ENCODE assay signal across 9 mouse cellular contexts in genomic region chr2:24960910-24961309, GRCm38 (mm10). TPM values are rescaled to one million over a fixed set of nuclear protein-coding genes. Genes with fewer than 3 reads are reported as not detected.
DNase-seq lines count a peak whose midpoint lies in the region; ATAC-seq and TF ChIP-seq lines count a peak whose summit lies in the region.
"Had no signal": no experiment of that assay in that cellular context is flagged by ENCODE, and none has a peak within 500 bp of the region (broad histone marks: within the 10 kb centered on the region; RNA-seq: fewer than 3 reads in every experiment).

No protein-coding gene starts in this region.

- 43% methylated on average over 3 of the region's 3 CpGs for WGBS in forebrain, postnatal 0 days
- WGBS in forebrain, embryonic 13.5 days: 30% methylated on average over 3 of the region's 3 CpGs
- 40% methylated on average over 3 of the region's 3 CpGs for WGBS in forebrain, embryonic 16.5 days

- no peak overlapping the region for H3K4me3 ChIP-seq in forebrain, postnatal 0 days (ENCODE audit: low read depth, low read length)
- no peak overlapping the region for H3K4me3 ChIP-seq in forebrain, embryonic 13.5 days
- H3K4me3 ChIP-seq in embryonic fibroblast, embryonic 13.5 days (ENCODE audit: insufficient read depth, low read length): no peak overlapping the region
- H3K4me3 ChIP-seq in forebrain, embryonic 16.5 days (replicated peaks; ENCODE audit: low read length): no peak overlapping the region
- H3K4me3 ChIP-seq: midbrain, embryonic 12.5 days had no signal

- no peak for DNase-seq in forebrain, postnatal 0 days
- peak; percentile 9 for DNase-seq in right cerebral cortex, postnatal 25 days
- DNase-seq in right cerebral cortex, postnatal 4 days: no peak
- peak; percentile 30 to 52 for DNase-seq in lung, postnatal 4 days
- DNase-seq in thymus, postnatal 36 days: no peak

- H3K9ac ChIP-seq in forebrain, postnatal 0 days: no peak overlapping the region
- no peak overlapping the region for H3K9ac ChIP-seq in forebrain, embryonic 13.5 days
- H3K9ac ChIP-seq in forebrain, embryonic 16.5 days (replicated peaks; ENCODE audit: low read depth, low read length): no peak overlapping the region
- H3K9ac ChIP-seq: midbrain, embryonic 12.5 days had no signal

- H3K4me2 ChIP-seq in forebrain, postnatal 0 days (ENCODE audit: low read depth): no peak overlapping the region
- H3K4me2 ChIP-seq in forebrain, embryonic 13.5 days: no peak overlapping the region
- H3K4me2 ChIP-seq in forebrain, embryonic 16.5 days (ENCODE audit: low read length): no peak overlapping the region
- H3K4me2 ChIP-seq: midbrain, embryonic 12.5 days had no signal

- no peak overlapping the region for H3K27ac ChIP-seq in forebrain, postnatal 0 days (ENCODE audit: low read depth, low read length)
- H3K27ac ChIP-seq in forebrain, embryonic 13.5 days: no peak overlapping the region
- no peak overlapping the region for H3K27ac ChIP-seq in embryonic fibroblast, embryonic 13.5 days (ENCODE audit: insufficient read depth, low read length)
- H3K27ac ChIP-seq in forebrain, embryonic 16.5 days (ENCODE audit: low read length): no peak overlapping the region
- H3K27ac ChIP-seq: midbrain, embryonic 12.5 days had no signal

- ATAC-seq in forebrain, postnatal 0 days: no peak; the same call in 1 of the 2 replicates
- ATAC-seq in forebrain, embryonic 13.5 days: no peak
- ATAC-seq in forebrain, embryonic 16.5 days: no peak

- no peaks in the 10 kb centered on the region for H3K9me3 ChIP-seq in forebrain, postnatal 0 days (ENCODE audit: low read length)
- H3K9me3 ChIP-seq in forebrain, embryonic 13.5 days (replicated peaks): no peaks in the 10 kb centered on the region
- no peaks in the 10 kb centered on the region for H3K9me3 ChIP-seq in forebrain, embryonic 16.5 days (ENCODE audit: control insufficient read depth, low read length)
- H3K9me3 ChIP-seq: midbrain, embryonic 12.5 days had no signal

- peaks cover 43% of the 10 kb centered on the region for H3K36me3 ChIP-seq in forebrain, postnatal 0 days (ENCODE audit: insufficient read depth)
- H3K36me3 ChIP-seq in forebrain, embryonic 13.5 days (ENCODE audit: poor library complexity, severe bottlenecking): peaks cover 58% of the 10 kb centered on the region
- H3K36me3 ChIP-seq in forebrain, embryonic 16.5 days (ENCODE audit: control insufficient read depth, insufficient read depth): peaks cover 24% of the 10 kb centered on the region

- H3K27me3 ChIP-seq in forebrain, postnatal 0 days (ENCODE audit: insufficient read depth, low read length): no peaks in the 10 kb centered on the region
- no peaks in the 10 kb centered on the region for H3K27me3 ChIP-seq in forebrain, embryonic 13.5 days
- H3K27me3 ChIP-seq in forebrain, embryonic 16.5 days (replicated peaks; ENCODE audit: control insufficient read depth, insufficient read depth, low read length): no peaks in the 10 kb centered on the region
- H3K27me3 ChIP-seq: midbrain, embryonic 12.5 days had no signal

- peaks cover 6% of the 10 kb centered on the region; the same call in 1 of the 2 replicates for H3K4me1 ChIP-seq in forebrain, postnatal 0 days (ENCODE audit: insufficient read depth)
- peaks cover 11% of the 10 kb centered on the region for H3K4me1 ChIP-seq in forebrain, embryonic 13.5 days
- H3K4me1 ChIP-seq in embryonic fibroblast, embryonic 13.5 days (ENCODE audit: control insufficient read depth, insufficient read depth, low read length): peaks cover 8% of the 10 kb centered on the region
- H3K4me1 ChIP-seq in forebrain, embryonic 16.5 days (replicated peaks; ENCODE audit: control insufficient read depth, insufficient read depth, low read length): peaks cover 9% of the 10 kb centered on the region

- no peak for TF ChIP-seq POLR2A in embryonic fibroblast, embryonic 13.5 days (IDR thresholded peaks at IDR 0.05; ENCODE audit: low read depth, low read length)

- TF ChIP-seq CTCF in forebrain, postnatal 0 days (IDR thresholded peaks at IDR 0.05; ENCODE audit: low read depth): peak; percentile 67
- peak; percentile 65; the same call in 1 of the 2 replicates for TF ChIP-seq CTCF in embryonic fibroblast, embryonic 13.5 days (IDR thresholded peaks at IDR 0.05; ENCODE audit: borderline replicate concordance, insufficient read depth, low read length)

RNA-seq across cellular contexts. Expression of gene Dph7, which starts 1.3 kb away (rescaled TPM):
- total RNA-seq in forebrain, postnatal 0 days (2014; rRNA removed): 42.9 and 54.0 TPM in 2 replicates
- 40.8 and 45.1 TPM in 2 replicates for polyA plus RNA-seq in forebrain, postnatal 0 days (2015; fragmentation: Nextera tagmentation; extraction: Ambion mirVana)
- 35.5 and 38.8 TPM in 2 replicates for polyA plus RNA-seq in forebrain, embryonic 13.5 days (2015; fragmentation: Nextera tagmentation; extraction: Ambion mirVana)
- 12.5 and 14.8 TPM in 2 replicates for polyA plus RNA-seq in embryonic fibroblast, embryonic 13.5 days (2011; ENCODE audit: insufficient read length, low read depth, missing spikeins)
- polyA plus RNA-seq in forebrain, embryonic 16.5 days (2015; fragmentation: Nextera tagmentation; extraction: Ambion mirVana): 41.5 and 44.9 TPM in 2 replicates

RNA-seq across cellular contexts. Expression of gene Zmynd19, which starts 11.3 kb away (rescaled TPM):
- total RNA-seq in forebrain, postnatal 0 days (2014; rRNA removed): 34.9 and 39.9 TPM in 2 replicates
- polyA plus RNA-seq in forebrain, postnatal 0 days (2015; fragmentation: Nextera tagmentation; extraction: Ambion mirVana): 19.2 and 21.9 TPM in 2 replicates
- polyA plus RNA-seq in forebrain, embryonic 13.5 days (2015; fragmentation: Nextera tagmentation; extraction: Ambion mirVana): 10.2 and 12.1 TPM in 2 replicates
- 24.7 and 28.7 TPM in 2 replicates for polyA plus RNA-seq in embryonic fibroblast, embryonic 13.5 days (2011; ENCODE audit: insufficient read length, low read depth, missing spikeins)
- 16.7 and 20.8 TPM in 2 replicates for polyA plus RNA-seq in forebrain, embryonic 16.5 days (2015; fragmentation: Nextera tagmentation; extraction: Ambion mirVana)

RNA-seq across cellular contexts. Expression of gene Mrpl41, which starts 14.0 kb away (rescaled TPM):
- 79.4 and 123 TPM in 2 replicates for total RNA-seq in forebrain, postnatal 0 days (2014; rRNA removed)
- polyA plus RNA-seq in forebrain, postnatal 0 days (2015; fragmentation: Nextera tagmentation; extraction: Ambion mirVana): 174 and 203 TPM in 2 replicates
- polyA plus RNA-seq in forebrain, embryonic 13.5 days (2015; fragmentation: Nextera tagmentation; extraction: Ambion mirVana): 163 and 175 TPM in 2 replicates
- polyA plus RNA-seq in embryonic fibroblast, embryonic 13.5 days (2011; ENCODE audit: insufficient read length, low read depth, missing spikeins): 39.1 and 46.0 TPM in 2 replicates
- 143 and 150 TPM in 2 replicates for polyA plus RNA-seq in forebrain, embryonic 16.5 days (2015; fragmentation: Nextera tagmentation; extraction: Ambion mirVana)

RNA-seq across cellular contexts. Expression of gene Pnpla7, which starts 14.9 kb away (rescaled TPM):
- 5.0 TPM in 2 replicates for total RNA-seq in forebrain, postnatal 0 days (2014; rRNA removed)
- 2.7 and 3.1 TPM in 2 replicates for polyA plus RNA-seq in forebrain, postnatal 0 days (2015; fragmentation: Nextera tagmentation; extraction: Ambion mirVana)
- 2.4 and 3.5 TPM in 2 replicates for polyA plus RNA-seq in forebrain, embryonic 13.5 days (2015; fragmentation: Nextera tagmentation; extraction: Ambion mirVana)
- polyA plus RNA-seq in embryonic fibroblast, embryonic 13.5 days (2011; ENCODE audit: insufficient read length, low read depth, missing spikeins): 8.5 and 10.4 TPM in 2 replicates
- 4.4 and 4.5 TPM in 2 replicates for polyA plus RNA-seq in forebrain, embryonic 16.5 days (2015; fragmentation: Nextera tagmentation; extraction: Ambion mirVana)

RNA-seq across cellular contexts. Expression of gene Arrdc1, which starts 25.9 kb away (rescaled TPM):
- total RNA-seq in forebrain, postnatal 0 days (2014; rRNA removed): 44.3 and 44.4 TPM in 2 replicates
- polyA plus RNA-seq in forebrain, postnatal 0 days (2015; fragmentation: Nextera tagmentation; extraction: Ambion mirVana): 35.3 and 37.8 TPM in 2 replicates
- polyA plus RNA-seq in forebrain, embryonic 13.5 days (2015; fragmentation: Nextera tagmentation; extraction: Ambion mirVana): 19.1 and 21.5 TPM in 2 replicates
- 13.2 and 15.2 TPM in 2 replicates for polyA plus RNA-seq in embryonic fibroblast, embryonic 13.5 days (2011; ENCODE audit: insufficient read length, low read depth, missing spikeins)
- polyA plus RNA-seq in forebrain, embryonic 16.5 days (2015; fragmentation: Nextera tagmentation; extraction: Ambion mirVana): 31.7 and 40.9 TPM in 2 replicates

Comparison
In these comparisons a context has a peak if more than half of its experiments do, and no peak if none do; other contexts are left out.
1. DNase-seq: peak in right cerebral cortex, postnatal 25 days (single experiment) and lung, postnatal 4 days (2 of 2); none in forebrain, postnatal 0 days (single experiment), right cerebral cortex, postnatal 4 days (single experiment) and thymus, postnatal 36 days (0 of 2).